Mouse (Mus musculus) stomach, postnatal 0 days (tissue): ENCODE data around the gene Hmgn5.

Experiments
- CTCF ChIP-seq: IDR thresholded peaks from 2 replicates; pipeline ENCODE4 v1.5.1; 2016; ENCODE audit warnings: antibody characterized with exemption, low read depth, mild to moderate bottlenecking, moderate library complexity
- EP300 ChIP-seq: optimal IDR thresholded peaks from 2 replicates; pipeline ENCODE3; 2016; ENCODE audit warnings: antibody characterized with exemption

GRCm38 (mm10) chrX:109026224-109026623 lies 13.0 kb upstream of the Hmgn5 start:
- TF ChIP-seq EP300 (no peak), CTCF (no peak)
